Mouse (Mus musculus): ENCODE measurements at regions not wholly inside any gene's neighbourhood (a gene's known extent, or its start where the extent isn't known, plus 50 kb on each side); places are given as distances from the start of the nearest gene placed in this dataset.

DNA sequence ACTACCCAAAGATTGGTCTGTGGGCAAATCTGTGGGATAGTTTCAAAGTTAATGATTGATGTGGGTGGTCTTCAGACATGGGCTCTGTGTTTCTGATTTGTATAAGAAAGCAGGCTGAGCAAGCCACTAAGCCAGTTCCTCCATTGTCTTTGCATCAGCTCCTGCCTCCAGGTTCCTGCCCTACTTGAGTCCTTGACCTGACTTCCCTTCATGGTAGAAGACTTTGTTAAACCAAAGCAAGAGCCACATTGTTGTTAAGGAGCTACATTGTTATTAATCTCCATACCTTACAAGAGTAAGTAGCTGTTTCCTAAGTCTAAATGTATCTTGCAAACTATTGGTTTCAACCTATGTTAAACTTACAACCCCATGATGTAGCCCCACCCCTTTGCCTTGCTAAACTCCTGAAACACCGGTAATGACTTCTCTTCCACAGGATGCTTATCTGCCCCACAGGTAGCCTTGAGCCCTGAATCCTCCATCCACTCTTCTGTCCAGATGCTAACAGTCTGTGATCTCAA, 136.5 kb upstream of the 4930535I16Rik start:
- no peak for DNase-seq

- no peak for DNase-seq
Observed at GRCm38 (mm10) chr4:124053340-124054038, 135.7 kb upstream of the 4930535I16Rik start.

DNA sequence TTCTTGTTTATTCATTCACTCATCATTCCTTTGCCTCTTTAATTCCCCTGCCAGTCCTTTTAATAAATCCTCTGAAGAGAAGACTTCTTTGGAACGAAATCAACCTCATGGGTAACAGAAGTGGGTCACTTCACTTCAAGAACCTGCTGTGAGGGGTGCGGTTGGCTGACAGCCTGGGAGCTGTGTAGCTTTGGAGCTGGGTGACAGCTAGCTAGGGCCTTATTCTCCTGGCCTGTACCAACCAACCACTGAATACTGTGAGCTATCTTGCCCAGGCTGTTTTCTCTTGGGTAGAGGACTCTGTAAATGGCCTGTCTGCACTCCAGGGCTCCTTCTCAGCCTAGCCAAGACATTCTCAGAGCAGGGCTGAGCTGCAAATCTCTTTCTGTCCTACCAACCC, 134.6 kb upstream of the 4930535I16Rik start:
- DNase-seq = no peak

GRCm38 (mm10) chr4:124048348-124048831, 130.6 kb upstream of the 4930535I16Rik start:
- peak in 1 of 2 experiments; percentile 0 for DNase-seq

GRCm38 (mm10) chr4:124047898-124048297, 130.1 kb upstream of the 4930535I16Rik start:
- DNase-seq = no peak

DNA sequence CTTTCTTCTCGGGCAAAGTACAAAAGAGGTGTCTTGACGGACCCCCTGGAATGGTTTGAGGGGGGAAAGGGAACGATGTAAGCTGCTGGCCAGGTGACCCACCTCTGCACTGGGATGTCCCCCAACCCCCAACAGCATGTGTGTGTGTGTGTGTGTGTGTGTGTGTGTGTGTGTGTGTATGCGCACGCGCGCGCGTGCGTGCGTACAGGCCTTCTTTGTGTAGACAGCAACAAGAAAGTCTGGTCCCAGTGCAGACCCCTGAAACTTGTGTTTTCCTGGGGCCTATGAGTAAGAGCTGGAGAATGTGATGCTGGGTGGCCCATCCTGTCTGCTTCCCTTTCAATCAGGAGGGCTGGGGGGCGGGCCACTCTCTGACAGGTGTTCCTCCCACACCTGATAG, 118.7 kb upstream of the 4930535I16Rik start:
- DNase-seq = no peak

- no peak for DNase-seq
Observed at GRCm38 (mm10) chr4:124035657-124036061, 117.8 kb upstream of the 4930535I16Rik start.

DNA sequence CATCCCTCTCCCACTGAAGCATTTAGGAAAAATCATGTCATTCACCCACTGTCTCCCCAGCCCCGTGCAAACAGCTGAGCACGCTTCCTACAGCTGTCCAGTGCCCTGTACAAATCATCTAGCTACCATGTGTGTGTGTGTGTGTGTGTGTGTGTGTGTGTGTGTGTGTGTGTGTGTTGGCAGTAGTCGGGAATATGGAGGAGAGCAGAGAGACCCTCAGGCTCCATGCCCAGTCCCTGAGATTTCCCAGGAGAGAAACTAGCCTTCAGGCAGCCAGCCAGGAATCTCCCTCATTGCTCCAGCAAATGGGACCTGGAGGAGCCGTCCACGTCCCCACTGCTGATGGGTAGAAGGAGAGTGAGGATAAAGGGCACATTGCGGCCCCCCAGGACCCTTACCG, 117.4 kb upstream of the 4930535I16Rik start:
- DNase-seq = peak in 1 of 2 experiments; percentile 2

GRCm38 (mm10) chr4:124028061-124028460, 110.2 kb upstream of the 4930535I16Rik start:
- no peak for DNase-seq

DNA sequence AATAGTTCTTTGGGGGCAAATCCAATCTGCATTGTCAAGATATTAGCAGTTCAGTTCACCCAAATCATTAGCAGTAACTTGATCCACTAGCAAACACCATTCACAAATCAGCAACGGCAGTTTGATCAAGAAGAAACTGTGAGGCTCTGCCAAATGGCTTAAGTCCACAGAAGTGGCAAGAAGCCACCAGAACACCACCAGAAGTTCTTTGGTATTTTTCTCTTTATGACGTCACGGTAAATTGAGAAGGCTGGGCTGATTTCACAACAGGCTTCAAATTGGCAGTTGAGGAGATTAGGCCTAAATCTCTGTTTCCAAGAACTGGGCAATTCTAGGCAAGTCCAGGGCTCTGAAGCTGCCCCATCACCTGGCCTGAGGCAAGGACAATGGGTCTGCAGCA, 98.6 kb upstream of the 4930535I16Rik start:
- no peak for DNase-seq

DNA sequence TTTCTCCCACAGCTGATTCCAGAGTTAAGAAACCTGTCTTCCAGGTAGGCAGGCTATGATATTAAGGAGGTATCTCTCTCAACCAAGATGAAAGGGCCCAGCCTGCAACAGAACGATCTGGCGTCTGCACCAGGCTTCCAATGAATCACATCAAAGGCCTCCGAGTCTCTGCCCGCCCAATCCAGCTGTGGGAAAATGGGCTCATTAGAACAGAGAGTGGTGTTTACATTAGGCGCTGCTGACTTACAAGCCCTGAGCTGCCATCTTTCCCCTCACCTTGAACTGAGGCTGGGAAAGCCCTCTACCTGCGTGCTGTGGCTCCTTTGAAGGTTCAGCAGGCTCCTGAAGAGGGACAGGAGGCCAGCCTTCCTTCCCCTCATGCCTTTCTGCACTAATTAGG, 97.5 kb upstream of the 4930535I16Rik start:
- no peak for DNase-seq

DNA sequence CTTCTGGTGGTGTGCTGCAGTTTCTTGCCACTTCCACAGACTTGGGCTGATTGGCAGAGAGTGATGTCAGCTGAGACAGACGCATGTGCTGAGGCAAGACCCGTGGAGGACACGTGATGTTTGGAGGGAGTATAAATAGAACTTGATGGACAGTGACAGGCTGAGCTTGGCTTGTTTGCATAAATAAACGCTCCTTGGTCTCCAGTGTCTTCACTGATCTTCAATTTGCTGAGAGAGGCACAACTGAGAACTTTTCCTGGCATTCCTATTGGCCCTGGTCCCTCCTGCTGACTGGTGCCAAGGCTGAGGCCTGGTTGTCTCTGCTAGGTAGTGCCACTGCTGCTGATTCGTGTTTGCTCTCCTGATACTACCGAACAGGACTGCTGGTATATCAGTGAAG, 94.6 kb upstream of the 4930535I16Rik start:
- DNase-seq = peak in 1 of 2 experiments; percentile 6

DNA sequence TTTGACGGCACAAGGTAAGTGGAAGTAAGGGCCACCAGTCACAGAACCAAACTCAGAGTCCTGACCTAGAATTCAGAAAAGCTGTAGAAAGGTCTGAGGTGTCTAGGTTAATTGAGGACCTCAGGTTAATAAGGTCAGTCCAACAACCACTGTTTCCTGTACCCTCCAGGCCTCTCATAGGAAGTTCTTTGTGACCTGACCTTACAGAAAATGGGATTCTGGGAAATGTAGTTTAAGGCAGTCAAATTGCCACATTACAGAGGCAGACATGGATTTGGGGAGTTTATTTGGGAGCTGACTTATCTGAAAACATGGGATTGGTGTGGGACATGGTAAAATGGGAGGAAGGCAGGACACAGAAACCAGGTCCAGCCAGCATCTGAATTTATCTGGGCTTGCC, 90.9 kb upstream of the 4930535I16Rik start:
- no peak for DNase-seq

GRCm38 (mm10) chr4:124005626-124006315, 87.9 kb upstream of the 4930535I16Rik start:
- DNase-seq = peak; percentile 28 to 33

DNA sequence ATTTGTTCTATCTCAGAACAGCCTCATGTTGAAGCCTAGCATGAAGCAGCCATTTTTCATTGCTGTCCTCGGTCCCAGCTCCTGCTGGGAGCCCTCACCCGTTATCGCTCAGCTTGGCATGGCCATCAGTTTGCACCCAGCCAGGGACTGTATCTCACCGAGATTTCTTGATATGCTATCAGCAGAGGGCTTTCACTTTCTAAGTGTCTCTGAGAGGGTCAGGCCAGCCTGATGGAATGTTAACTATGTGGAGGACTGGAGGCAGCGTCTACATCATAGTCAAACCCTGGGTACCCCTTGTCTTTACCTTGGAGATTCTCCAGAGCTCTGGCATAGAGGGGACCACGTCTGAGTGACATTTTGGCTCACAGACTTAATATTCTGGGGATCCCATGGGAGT, 84.9 kb upstream of the 4930535I16Rik start:
- no peak for DNase-seq

DNA sequence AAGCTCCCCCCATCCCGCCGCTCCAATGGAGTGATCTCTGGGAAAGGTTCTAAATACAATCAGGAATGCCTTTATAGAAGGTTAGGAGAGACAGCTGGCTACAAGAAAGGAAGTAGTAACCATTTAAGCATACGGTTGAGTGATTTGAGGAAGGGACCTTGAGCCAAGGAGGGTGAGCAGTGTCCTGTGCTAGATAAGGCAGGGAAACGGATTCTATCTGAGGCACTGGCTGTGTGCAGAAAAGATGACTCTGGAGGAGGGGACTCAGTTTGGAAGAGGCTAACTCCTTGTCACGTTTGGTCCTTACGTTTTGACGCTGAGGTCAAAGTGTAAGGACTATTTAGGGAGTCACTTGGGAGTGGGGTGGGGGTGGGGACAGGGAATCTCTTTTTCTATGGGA, 84.3 kb upstream of the 4930535I16Rik start:
- no peak for DNase-seq

DNA sequence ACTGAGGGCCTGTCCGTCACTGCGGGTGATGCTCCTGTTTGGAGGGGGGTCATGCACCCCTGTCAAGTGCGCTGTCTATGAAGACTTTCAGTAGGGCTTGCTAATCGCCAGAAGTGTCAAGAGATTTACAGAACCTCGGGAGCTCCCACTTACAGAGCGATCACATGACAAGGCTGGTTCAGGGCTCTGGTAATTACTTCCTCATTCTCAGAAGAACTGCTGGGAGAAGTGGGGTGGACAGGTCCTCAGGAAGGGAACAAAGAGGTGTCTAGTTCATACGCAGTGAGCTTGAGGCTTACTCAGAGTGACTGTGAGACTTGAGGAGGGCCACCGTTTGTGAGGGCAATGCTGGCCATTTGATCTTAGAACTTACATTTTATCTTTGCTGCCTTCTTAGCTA, 78.0 kb upstream of the 4930535I16Rik start:
- no peak for DNase-seq

DNA sequence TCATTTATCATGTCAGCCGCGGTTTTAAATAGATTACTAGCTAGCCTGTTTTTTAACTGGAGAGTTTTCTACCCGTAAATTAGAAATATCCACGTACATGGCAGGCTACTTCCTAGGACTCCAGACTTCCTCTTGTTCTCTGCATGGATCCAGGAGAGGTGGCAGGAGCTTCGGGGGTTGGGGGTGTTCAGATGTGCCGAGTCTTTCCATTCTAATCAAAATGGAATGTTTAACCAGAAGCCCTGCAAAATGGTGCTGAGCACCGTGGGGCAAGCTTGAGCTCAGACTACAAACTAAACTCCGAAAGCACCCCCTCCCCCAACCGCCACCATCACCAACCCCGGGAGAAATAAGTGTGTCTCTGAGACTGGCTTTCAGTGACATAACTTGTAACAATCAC, 73.4 kb upstream of the 4930535I16Rik start:
- no peak for DNase-seq

DNA sequence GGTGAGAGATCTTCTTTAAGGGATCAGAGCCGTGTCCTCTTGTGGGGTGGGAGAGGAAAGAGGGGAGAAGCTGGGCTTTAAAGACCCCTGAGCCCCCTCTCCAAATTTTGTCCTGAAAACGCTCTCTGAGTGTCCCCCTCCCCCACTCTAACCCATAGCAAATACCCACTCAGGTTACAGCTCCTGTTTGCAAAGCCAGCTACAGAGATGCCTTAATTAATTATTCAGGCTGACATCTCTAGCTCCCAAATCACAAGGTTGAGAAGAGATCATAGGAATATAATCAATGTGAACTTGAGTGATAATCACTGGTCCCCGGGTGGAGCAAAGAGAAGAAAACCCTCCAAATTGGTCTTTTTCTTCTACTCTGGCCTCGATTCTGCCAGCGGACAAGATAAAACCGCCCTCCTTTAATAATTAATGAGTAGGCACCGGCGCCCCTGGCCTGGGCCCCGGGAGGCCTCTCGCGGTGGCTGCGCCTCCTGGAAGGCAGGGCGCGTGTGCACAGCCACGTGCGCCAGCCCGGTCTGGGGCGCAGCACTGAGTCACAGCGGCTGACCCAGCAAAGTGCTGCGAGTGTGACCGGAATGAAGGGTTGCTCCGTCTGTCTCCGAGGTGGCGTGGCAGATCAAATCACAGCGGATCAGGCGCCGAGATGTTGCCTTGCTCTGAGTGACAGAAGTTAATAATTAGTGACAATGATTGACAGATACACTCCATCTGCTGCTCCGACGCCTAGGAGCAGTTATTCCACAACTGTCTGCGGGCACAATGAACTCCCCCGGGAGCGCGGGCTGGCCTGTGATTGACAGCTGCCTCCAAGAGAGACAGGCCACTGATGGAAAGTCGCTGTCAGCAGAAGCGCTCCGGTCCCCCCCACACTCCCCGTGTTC, 72.7 kb upstream of the 4930535I16Rik start:
- DNase-seq = peak; percentile 79

Measured in kidney, postnatal 36 days (tissue).